Mouse (Mus musculus) cortical plate, adult 2 months (tissue): ENCODE results near the gene Ralgapa1.

Experiments
- CTCF ChIP-seq: fragments of 200-500 bp; IDR thresholded peaks from 2 replicates; pipeline ENCODE4 v1.5.1; 2011; ENCODE audit warnings: mild to moderate bottlenecking, control low read depth, low read length; ENCODE audit not compliant: insufficient read depth; ENCODE audit errors: extremely low read depth
- POLR2A ChIP-seq: fragments of 200-500 bp; IDR thresholded peaks from 2 replicates; pipeline ENCODE4 v1.6.1; 2011; ENCODE audit warnings: mild to moderate bottlenecking, low read length, control low read depth; ENCODE audit not compliant: insufficient read depth; ENCODE audit errors: extremely low read depth

DNA sequence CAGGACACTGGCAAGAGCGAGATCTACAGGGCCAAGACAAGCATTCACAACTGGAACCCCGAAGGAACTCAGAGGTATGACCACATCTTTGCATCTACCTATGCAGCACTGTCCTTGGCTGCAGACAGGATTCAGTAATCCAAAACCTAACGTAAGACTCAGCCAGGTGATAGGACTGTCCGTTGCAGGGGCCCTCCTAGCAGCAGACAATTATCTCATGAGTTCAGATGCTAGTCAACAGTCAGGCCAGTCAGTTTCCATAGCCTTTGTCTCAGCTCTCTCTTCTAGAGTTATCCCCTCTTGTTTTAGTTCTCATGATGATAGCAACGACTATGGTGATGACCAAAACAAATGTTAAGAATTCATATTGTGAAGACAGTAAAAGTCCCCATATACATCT, 20.8 kb downstream of the Ralgapa1 start:
- no peak for TF ChIP-seq POLR2A
- no peak for TF ChIP-seq CTCF
